Mouse (Mus musculus): ENCODE results near the gene Gm3336. TPM values are rescaled to one million over a fixed set of nuclear protein-coding genes. Genes with fewer than 3 reads are reported as not detected.
A peak's percentile ranks its signal among the peaks of the same experiment; 100 is the strongest.

Gene Gm3336
- total RNA-seq, 1 experiment, result 1.8 TPM

DNA sequence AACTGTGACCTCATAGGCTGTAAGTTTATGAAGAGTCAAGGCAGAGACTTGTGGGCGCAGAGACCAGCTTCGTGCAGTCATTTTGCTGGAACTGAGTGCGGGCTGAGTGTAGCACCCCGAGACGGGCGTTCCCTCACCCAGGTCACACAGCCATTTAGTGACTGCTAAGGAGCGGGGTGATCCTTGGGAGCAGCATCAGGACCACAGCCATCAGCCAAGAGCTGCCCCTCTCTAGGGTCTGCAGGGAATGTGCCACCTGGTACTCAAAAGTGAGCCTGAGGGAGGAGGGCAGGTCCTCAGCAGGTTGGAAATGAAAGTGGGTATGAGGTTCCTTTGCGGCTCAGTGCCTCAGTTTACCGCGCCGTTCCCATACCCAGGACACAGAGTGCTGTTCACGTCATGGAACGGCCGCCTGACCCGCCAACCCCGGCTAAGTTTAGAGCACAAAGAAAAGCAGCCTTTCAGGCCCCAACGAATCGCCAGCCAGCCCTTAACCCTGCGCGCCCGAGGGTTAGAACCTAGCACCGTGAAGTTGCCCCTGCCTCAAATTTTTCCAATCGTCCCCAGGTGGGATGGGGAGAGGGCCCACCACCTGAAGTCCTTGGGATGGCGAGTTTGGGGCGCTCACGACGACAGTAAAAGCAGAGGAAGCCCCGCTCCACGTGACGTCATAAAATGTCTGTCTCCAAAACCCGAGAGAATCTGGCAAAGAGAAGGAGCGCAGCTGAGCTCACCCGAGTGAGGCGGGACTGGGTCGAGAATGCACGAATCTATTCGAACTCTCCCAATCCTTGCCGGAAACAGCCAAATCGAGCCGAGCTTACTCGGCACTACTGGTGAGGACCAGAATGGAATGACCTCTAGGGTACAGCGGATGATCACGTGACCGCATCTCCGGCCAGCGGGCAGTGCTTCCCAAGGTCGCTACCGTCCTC, 25.6 kb downstream of the Gm3336 start:
- no peak for TF ChIP-seq MAFK (IDR thresholded peaks at IDR 0.05; ENCODE audit: insufficient read depth, low read depth, low read length)
- no peaks in the 10 kb centered on the region for H3K36me3 ChIP-seq (ENCODE audit: control insufficient read depth, insufficient read depth, low read length, poor library complexity, severe bottlenecking)
- H3K27ac ChIP-seq (ENCODE audit: insufficient read depth, low read depth, low read length, poor library complexity, severe bottlenecking), result no peak overlapping the region
- H3K9ac ChIP-seq (ENCODE audit: insufficient read depth, low read depth, low read length, poor library complexity, severe bottlenecking), result peak overlapping the region; percentile 17; the same call in 1 of the 2 replicates
- no peak for DNase-seq (ENCODE audit: low read depth, low spot score)
- H3K4me1 ChIP-seq (ENCODE audit: control insufficient read depth in 2 of 2, insufficient read depth in 2 of 2, low read length in 2 of 2, poor library complexity in 1 of 2), result peaks cover 2 to 13% of the 10 kb centered on the region in 2 experiments; a peak in 2 of 4 replicates
- in situ Hi-C loops (cut with MboI; ENCODE audit: low sequenced_read_pairs in 2 of 2, unreplicated experiment in 2 of 2), result no loop called here
- peak overlapping the region; percentile 59 to 63; a peak in 3 of 4 replicates for H3K4me3 ChIP-seq (ENCODE audit: insufficient read depth in 1 of 2, low read depth in 1 of 2, low read length in 2 of 2, poor library complexity in 1 of 2, severe bottlenecking in 1 of 2)
- no peaks in the 10 kb centered on the region for H3K9me3 ChIP-seq (ENCODE audit: control insufficient read depth, insufficient read depth, low read depth, low read length)

DNA sequence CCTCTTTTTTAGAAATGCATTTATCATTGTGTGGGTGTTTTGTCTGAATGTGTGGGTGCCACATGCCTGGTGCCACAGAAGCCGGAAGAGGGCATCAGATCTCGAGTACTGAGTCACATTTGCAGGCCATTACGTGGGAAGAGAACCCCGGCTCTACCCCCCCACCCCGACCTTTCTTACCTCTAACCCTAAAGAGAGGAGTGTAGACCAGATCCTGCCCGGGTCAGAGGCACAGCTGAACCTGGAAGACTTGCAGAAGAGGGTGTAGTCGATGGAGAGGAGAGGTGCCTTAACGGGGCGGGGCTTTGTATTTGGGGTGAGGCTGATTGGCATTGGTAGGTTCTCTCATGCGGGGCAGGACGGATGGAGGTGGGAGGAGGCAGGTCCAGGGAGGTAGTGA, 26.5 kb downstream of the Gm3336 start:
- in situ Hi-C loops (cut with MboI; ENCODE audit: low sequenced_read_pairs in 2 of 2, unreplicated experiment in 2 of 2), result no loop called here
- H3K9me3 ChIP-seq (ENCODE audit: control insufficient read depth, insufficient read depth, low read depth, low read length), result no peaks in the 10 kb centered on the region
- peaks cover 2 to 13% of the 10 kb centered on the region in 2 experiments; a peak in 2 of 4 replicates for H3K4me1 ChIP-seq (ENCODE audit: control insufficient read depth in 2 of 2, insufficient read depth in 2 of 2, low read length in 2 of 2, poor library complexity in 1 of 2)
- TF ChIP-seq MAFK (IDR thresholded peaks at IDR 0.05; ENCODE audit: insufficient read depth, low read depth, low read length) (no peak), CHD2 (IDR thresholded peaks at IDR 0.05; ENCODE audit: low read depth, low read length) (no peak)
- H3K27ac ChIP-seq (ENCODE audit: insufficient read depth, low read depth, low read length, poor library complexity, severe bottlenecking), result no peak overlapping the region
- no peak overlapping the region for H3K9ac ChIP-seq (ENCODE audit: insufficient read depth, low read depth, low read length, poor library complexity, severe bottlenecking)
- H3K4me3 ChIP-seq (ENCODE audit: insufficient read depth in 1 of 2, low read depth in 1 of 2, low read length in 2 of 2, poor library complexity in 1 of 2, severe bottlenecking in 1 of 2), result no peak overlapping the region
- no peak for DNase-seq (ENCODE audit: low read depth, low spot score)
- no peaks in the 10 kb centered on the region for H3K36me3 ChIP-seq (ENCODE audit: control insufficient read depth, insufficient read depth, low read length, poor library complexity, severe bottlenecking)

DNA sequence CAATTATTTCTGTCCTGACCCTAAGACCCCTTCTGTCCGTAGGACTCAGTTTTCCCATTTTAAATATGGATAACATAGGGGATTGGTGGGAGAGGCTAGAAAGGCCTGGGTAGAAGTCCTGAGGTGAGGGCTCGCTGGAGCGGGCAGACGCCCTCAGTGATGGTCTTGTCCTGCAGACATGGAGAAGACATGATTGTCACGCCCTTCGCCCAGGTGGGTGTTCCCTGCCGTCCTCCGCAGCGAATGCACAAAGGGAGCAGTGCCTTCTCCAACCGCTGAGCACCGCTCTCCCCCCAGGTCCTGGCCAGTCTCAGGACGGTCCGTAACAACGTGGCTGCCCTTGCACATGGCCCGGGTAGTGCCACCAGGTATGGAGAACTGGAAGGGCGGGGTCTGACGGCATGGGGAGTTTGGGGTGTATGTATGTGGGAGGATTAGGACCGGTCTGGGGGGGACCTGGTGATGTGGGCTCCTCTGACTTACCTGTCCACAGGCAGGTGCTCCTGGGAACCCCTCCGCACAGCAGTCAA, 27.4 kb downstream of the Gm3336 start:
- DNase-seq (ENCODE audit: low read depth, low spot score), result no peak
- no peak overlapping the region for H3K4me3 ChIP-seq (ENCODE audit: insufficient read depth in 1 of 2, low read depth in 1 of 2, low read length in 2 of 2, poor library complexity in 1 of 2, severe bottlenecking in 1 of 2)
- TF ChIP-seq HCFC1 (IDR thresholded peaks at IDR 0.05; ENCODE audit: borderline replicate concordance, insufficient read depth, low read length) (no peak), ZC3H11A (IDR thresholded peaks at IDR 0.05; ENCODE audit: borderline replicate concordance, low read depth, low read length) (no peak), CHD2 (IDR thresholded peaks at IDR 0.05; ENCODE audit: low read depth, low read length) (no peak), MAFK (IDR thresholded peaks at IDR 0.05; ENCODE audit: insufficient read depth, low read depth, low read length) (no peak), ZNF384 (IDR thresholded peaks at IDR 0.05; ENCODE audit: low read depth, low read length) (no peak)
- H3K9me3 ChIP-seq (ENCODE audit: control insufficient read depth, insufficient read depth, low read depth, low read length), result no peaks in the 10 kb centered on the region
- peaks cover 2 to 13% of the 10 kb centered on the region in 2 experiments; a peak in 2 of 4 replicates for H3K4me1 ChIP-seq (ENCODE audit: control insufficient read depth in 2 of 2, insufficient read depth in 2 of 2, low read length in 2 of 2, poor library complexity in 1 of 2)
- H3K27ac ChIP-seq (ENCODE audit: insufficient read depth, low read depth, low read length, poor library complexity, severe bottlenecking), result no peak overlapping the region
- in situ Hi-C loops (cut with MboI; ENCODE audit: low sequenced_read_pairs in 2 of 2, unreplicated experiment in 2 of 2), result no loop called here
- no peaks in the 10 kb centered on the region for H3K36me3 ChIP-seq (ENCODE audit: control insufficient read depth, insufficient read depth, low read length, poor library complexity, severe bottlenecking)
- no peak overlapping the region for H3K9ac ChIP-seq (ENCODE audit: insufficient read depth, low read depth, low read length, poor library complexity, severe bottlenecking)

DNA sequence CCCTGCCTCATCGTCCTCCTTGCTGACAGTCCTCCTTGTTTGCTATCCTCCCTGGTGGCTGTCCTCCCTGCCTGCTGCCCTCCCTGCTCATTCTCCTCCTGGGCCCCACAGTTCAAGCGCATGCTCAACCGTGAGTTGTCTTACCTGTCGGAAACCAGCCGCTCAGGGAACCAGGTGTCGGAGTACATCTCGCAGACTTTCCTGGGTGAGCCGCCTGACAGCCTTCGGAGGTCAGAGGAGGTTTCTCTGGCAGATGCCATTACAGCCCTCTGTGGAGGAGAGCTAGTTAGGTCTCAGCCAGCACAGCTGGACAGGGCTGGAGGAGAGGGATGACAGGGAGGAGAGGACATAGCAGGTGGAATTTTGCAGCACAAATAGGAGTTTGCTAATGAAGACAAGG, 28.3 kb downstream of the Gm3336 start:
- in situ Hi-C loops (cut with MboI; ENCODE audit: low sequenced_read_pairs in 2 of 2, unreplicated experiment in 2 of 2), result no loop called here

More for the DNA sequence above, 28.3 kb downstream of the Gm3336 start:
- Histone ChIP-seq H3K4me1 (ENCODE audit: control insufficient read depth in 2 of 2, insufficient read depth in 2 of 2, low read length in 2 of 2, poor library complexity in 1 of 2) (peaks cover 2 to 13% of the 10 kb centered on the region in 2 experiments; a peak in 2 of 4 replicates), H3K27ac (ENCODE audit: insufficient read depth, low read depth, low read length, poor library complexity, severe bottlenecking) (no peak overlapping the region), H3K9me3 (ENCODE audit: control insufficient read depth, insufficient read depth, low read depth, low read length) (no peaks in the 10 kb centered on the region), H3K9ac (ENCODE audit: insufficient read depth, low read depth, low read length, poor library complexity, severe bottlenecking) (no peak overlapping the region), H3K36me3 (ENCODE audit: control insufficient read depth, insufficient read depth, low read length, poor library complexity, severe bottlenecking) (no peaks in the 10 kb centered on the region), H3K4me3 (ENCODE audit: insufficient read depth in 1 of 2, low read depth in 1 of 2, low read length in 2 of 2, poor library complexity in 1 of 2, severe bottlenecking in 1 of 2) (no peak overlapping the region)
- no peak for DNase-seq (ENCODE audit: low read depth, low spot score)
- TF ChIP-seq ZNF384 (IDR thresholded peaks at IDR 0.05; ENCODE audit: low read depth, low read length) (no peak), MAFK (IDR thresholded peaks at IDR 0.05; ENCODE audit: insufficient read depth, low read depth, low read length) (no peak), CHD2 (IDR thresholded peaks at IDR 0.05; ENCODE audit: low read depth, low read length) (no peak), ZC3H11A (IDR thresholded peaks at IDR 0.05; ENCODE audit: borderline replicate concordance, low read depth, low read length) (no peak), HCFC1 (IDR thresholded peaks at IDR 0.05; ENCODE audit: borderline replicate concordance, insufficient read depth, low read length) (no peak)

All from ES-E14 (cell line).